Mouse (Mus musculus): ENCODE measurements at regions not wholly inside any gene's neighbourhood (a gene's known extent, or its start where the extent isn't known, plus 50 kb on each side); places are given as distances from the start of the nearest gene placed in this dataset.

DNA sequence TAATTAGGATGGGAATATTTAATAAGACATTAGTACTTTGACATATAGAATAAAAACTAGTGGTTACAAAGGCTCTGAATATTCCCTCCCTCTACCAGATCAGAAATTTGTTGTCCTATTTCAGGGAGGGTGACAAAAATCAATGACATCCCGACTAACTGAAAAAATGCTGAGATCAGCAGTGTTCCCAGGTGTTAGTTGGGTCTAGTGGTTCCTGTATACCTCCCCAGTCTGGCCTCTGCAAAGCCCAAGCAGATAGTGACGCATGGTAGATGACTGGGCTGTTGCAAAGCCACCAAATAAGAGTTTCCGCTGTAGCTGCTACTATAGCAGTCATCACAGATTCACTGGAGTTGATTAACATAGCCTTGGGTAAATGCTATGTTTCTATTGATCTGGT lies 59.9 kb upstream of the Gm4791 start:
- no peak for DNase-seq (ENCODE audit: low spot score)

GRCm38 (mm10) chr9:46925641-46926040 lies 72.9 kb upstream of the Gm4791 start:
- DNase-seq (ENCODE audit: low spot score) = no peak

- no peak for DNase-seq (ENCODE audit: low spot score)
Measured at GRCm38 (mm10) chr9:46920081-46920480, 78.5 kb upstream of the Gm4791 start.

- DNase-seq (ENCODE audit: low spot score) = no peak
Measured at GRCm38 (mm10) chr9:46913238-46913637, 85.3 kb upstream of the Gm4791 start.

- no peak for DNase-seq (ENCODE audit: low spot score)
Measured at GRCm38 (mm10) chr9:46909412-46910013, 89.0 kb upstream of the Gm4791 start.

DNA sequence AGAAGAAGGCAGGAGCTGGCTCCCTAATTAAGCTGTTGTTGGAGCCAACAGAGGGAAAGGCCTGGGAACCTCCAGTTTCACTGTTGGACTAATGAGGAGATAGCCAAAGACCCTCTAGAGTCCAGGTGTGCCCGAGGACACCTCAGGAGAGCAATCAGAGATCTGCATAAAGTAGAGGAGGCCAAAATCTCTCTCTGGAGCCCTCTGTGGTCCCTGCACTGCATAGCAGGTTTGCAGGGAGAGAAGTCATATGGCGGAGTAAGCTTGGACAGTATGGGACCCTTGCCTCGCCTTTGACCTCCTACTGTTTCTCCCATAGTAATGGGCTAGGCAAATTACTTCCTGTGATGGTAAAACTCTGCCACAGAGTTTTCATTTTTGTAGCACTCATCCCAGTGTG lies 93.5 kb upstream of the Gm4791 start:
- no peak for DNase-seq (ENCODE audit: low spot score)

- no peak for DNase-seq (ENCODE audit: low spot score)
Measured at GRCm38 (mm10) chr9:46903491-46904220, 94.9 kb upstream of the Gm4791 start.

- no peak for DNase-seq (ENCODE audit: low spot score)
Measured at GRCm38 (mm10) chr9:46899283-46899682, 99.3 kb upstream of the Gm4791 start.

DNA sequence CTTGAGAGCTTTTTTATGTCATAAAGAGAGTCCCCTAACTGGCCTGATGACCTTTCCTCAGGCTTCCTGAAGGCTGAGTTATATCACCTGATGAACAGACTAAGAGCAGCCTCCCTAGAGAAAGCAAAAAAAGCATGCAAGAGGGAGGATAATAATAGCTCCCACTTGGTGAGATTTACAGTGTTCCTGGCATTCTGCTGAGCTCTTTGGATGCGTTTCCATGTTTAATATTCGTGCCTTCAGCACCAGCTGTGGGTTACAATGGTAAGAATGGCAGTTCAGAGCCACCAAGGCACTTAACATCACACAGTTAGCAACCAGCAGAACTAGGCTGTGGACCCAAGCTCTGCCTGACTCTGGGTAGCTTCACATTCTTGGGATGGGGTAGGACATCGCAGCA lies 100.4 kb upstream of the Gm4791 start:
- no peak for DNase-seq (ENCODE audit: low spot score)

GRCm38 (mm10) chr9:46891829-46892228 lies 106.7 kb upstream of the Gm4791 start:
- DNase-seq (ENCODE audit: low spot score) = no peak

DNA sequence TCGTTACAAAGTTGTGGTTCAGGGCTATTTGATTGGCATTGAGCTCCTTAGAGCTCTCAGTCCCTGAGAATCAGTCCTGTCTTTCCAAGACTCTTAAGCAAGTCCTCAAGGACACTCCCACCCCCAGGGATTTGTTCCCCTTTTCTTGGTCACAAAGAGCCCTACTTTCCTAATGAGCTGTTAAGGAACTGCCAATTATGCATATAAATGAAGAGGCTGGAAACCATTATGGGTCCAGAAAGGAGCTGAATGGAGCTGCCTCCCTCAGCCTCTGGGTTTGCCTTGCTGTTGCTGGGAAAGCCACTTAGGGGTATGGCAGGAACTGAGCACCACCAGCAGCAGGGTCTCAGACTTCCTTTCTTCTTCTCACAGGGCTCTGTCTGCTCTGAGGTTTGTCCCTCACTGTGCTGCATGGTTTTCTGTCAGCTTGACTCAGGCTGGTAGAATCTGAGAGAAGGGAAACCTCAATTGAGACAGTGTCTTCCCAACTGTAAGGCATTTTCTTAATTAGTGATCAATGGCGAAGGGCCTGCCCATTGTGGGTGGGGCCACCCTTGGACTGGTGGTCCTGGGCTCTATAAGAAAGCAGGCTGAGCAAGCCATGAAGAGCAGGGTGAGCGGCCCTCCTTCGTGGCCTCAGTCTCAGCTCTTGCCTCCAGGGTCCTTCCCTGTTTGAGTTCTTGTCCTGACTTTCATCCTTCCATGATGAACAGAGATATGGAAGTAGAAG lies 108.4 kb upstream of the Gm4791 start:
- DNase-seq (ENCODE audit: low spot score) = no peak

DNA sequence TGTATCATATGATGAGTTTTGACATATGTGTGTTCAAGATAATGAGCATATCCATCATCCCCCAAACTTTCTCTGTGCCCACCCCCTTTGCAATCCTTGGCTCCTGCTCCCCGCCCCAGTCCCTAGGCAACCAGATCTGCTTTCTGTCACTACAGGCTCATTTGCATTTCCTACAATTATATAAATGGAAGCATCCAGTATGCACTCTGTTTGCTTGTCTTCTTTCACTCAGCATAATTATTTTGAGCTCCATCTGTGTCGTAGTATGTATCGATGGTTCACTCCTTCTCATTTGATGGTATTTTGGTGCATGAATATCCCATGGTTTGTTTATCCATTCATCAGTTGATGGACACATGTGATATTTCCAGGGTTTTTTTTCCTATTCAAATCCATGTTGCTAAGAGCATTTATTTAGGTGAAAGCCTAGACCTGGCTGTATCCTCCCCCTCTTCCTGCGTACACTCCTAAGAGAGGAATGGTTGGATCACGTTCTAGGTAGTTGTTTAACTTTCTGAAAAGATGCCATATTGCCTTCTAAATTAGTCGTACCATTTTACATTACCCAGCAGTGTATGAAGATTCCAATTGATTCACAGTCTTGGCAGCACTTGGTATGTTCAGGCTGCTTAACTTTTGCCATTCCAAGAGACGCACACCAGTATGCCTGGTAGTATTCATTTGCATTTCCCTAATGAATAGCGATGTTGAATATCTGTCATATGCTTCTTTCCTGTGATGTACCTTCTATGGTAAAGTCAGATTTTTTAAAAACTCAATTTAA lies 127.1 kb upstream of the Gm4791 start:
- DNase-seq (ENCODE audit: low spot score) = no peak

- DNase-seq (ENCODE audit: low spot score) = no peak
Measured at GRCm38 (mm10) chr9:46863934-46864333, 134.6 kb upstream of the Gm4791 start.

GRCm38 (mm10) chr9:46851753-46852152 lies 146.8 kb upstream of the Gm4791 start:
- DNase-seq (ENCODE audit: low spot score) = peak; percentile 52

- DNase-seq (ENCODE audit: low spot score) = no peak
Measured at GRCm38 (mm10) chr9:46851336-46851735, 147.2 kb upstream of the Gm4791 start.

DNA sequence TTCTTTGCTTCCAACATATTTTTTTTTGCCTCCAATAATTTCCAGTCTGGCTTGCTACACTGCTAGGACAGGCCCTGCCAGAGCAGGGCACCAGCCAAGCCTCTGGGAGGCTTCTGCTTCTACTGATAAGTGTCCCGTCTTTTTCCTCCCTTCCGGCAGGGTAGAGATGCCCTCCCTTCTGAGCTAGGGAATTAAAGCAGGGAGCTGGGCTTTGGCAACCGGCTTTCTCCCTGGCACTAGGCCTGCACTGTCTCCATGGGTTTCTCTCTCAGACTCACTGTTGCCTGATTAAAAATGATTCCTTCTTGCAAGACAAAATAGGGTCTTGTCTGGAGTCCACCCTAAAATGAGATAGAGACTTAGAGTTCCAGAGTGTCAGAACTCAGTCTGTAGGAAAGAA lies 153.3 kb upstream of the Gm4791 start:
- DNase-seq (ENCODE audit: low spot score) = no peak

- DNase-seq (ENCODE audit: low spot score) = no peak
Measured at GRCm38 (mm10) chr9:46843781-46844180, 154.8 kb upstream of the Gm4791 start.

DNA sequence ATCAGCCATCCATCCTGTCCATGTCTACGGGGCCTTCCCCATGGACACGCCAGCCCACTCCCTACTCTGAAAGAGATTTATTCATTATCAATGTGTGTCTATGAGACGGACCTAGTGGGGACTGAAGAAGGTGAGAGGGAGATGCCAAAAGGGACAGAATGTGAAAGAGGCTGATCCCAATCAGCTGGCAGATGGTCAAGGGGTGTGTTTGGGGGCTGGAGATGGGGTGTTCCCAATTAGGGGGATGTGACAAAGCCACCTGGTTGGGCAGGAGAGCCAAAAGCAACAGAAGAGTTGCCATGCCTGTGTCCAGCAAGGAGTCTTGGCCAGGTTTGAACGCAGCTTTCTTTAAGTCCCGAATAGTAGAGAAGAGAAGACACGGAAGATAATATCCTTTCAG lies 157.0 kb upstream of the Gm4791 start:
- DNase-seq (ENCODE audit: low spot score) = no peak

DNA sequence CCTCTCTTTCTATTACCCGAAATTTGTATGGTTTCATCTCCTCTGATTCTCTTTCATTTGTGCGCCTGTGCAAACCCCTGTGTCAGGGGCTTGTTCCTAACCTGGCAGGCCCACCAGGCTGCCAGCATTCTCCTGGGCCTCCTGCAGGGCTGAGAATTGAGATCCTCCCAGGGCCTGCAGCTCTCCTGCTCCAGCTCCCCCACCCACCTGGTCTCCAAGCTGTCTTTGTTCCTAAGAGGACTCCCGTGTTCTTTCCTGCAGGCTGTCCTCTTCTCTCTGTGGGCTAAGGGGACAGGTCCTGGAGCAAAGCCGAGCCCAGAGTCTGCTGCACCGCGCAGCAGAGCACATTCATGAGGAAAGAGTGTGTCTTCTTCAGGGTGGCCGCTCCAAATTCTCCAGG lies 163.3 kb upstream of the Gm4791 start:
- no peak for DNase-seq (ENCODE audit: low spot score)

DNA sequence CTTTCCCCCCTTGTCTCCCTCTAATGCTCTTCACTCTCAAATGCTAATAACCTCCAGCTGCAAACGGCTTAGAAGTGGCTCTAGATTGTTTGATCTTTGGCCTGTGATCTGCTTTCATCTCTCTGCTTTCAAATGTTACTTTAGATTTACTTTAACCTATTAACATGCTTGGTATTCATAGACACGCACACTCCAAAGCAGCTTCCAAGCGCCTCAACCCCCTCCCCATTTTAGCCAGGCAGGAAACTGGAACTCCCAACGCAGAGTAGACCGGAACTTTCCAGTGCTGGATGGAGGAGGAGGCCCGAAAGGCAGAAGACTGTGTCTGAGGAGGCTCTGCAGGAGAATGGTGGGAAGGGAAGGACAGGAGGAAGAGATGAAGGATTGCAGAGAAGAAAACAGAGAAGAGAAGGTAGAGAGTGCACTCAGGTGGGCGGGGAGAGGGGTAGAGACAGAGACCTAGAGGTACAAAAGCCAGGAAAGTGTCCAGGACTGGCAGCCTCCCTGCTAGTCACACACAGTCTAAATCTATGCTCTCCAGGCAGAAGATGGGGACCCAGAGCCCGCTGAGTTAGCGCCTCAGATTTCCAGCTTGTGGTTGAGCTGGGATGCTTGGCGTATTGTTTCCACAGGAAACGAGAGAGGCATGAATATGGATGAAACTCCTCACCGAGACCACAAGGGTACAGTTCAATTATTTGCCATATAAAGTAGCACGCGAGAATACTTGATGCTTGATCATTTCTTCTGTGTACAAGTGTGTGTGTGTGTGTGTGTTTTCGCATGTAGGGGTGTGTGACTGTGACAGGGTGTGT lies 167.6 kb upstream of the Gm4791 start:
- DNase-seq (ENCODE audit: low spot score) = no peak

DNA sequence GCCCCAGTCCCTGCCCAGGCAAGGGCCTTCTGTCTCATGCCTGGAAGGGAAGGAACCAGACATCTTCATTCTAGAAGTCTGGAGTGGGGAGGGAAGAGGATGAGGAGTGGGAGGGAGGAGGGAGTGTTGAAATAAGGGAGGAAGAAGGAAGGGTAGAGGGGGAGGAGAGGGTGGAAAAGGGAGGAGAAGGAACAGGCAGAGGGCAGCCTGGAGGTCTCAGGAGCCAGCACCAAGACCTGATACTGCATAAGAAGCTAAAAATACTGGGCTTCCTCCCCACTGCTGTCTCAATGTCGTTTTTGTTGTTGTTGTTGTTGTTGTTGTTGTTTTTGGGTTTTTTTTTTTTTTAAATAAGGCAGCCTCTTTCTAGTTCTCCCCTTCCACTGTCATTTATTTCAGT lies 168.2 kb upstream of the Gm4791 start:
- no peak for DNase-seq (ENCODE audit: low spot score)

DNA sequence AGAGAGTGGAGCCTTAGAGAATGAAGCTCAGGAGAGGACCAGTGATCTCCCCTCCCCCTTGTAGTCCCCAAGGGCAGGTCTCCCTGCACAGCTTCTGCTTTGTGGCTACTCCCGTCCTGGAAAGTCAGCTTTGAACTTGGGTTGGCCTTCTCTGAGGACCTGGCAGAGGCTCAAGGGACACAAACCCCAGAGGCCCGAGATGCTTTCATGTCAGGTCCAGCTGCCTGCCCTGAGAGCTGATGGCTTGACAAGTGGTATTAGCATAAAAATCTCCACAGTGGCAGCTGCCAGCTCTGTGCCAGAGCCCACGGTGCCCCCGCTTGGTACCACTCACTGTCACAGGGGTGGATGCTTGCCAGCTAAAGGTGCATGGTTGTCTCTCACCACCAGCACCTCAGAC lies 173.8 kb upstream of the Gm4791 start:
- no peak for DNase-seq (ENCODE audit: low spot score)

Data from testis, postnatal 14 days (tissue).